Comparison of ENCODE assay signal across 8 mouse cellular contexts in genomic region chr4:47353416-47354111, GRCm38 (mm10). TPM values are rescaled to one million over a fixed set of nuclear protein-coding genes. Genes with fewer than 3 reads are reported as not detected.
DNase-seq lines count a peak whose midpoint lies in the region; ATAC-seq and TF ChIP-seq lines count a peak whose summit lies in the region.

No protein-coding gene starts in this region.

- peak; percentile 31; the same call in 1 of the 2 replicates for ATAC-seq in cerebellum, adult (ENCODE audit: insufficient number of reproducible peaks, low FRiP score, low TSS enrichment)
- peak; percentile 59 for ATAC-seq in forebrain, embryonic 14.5 days
- ATAC-seq in hindbrain, embryonic 15.5 days (ENCODE audit: low FRiP score, low read depth): peak; percentile 75

- peaks cover 16% of the 10 kb centered on the region for H3K4me1 ChIP-seq in forebrain, embryonic 14.5 days (ENCODE audit: control insufficient read depth, insufficient read depth, low read length)
- H3K4me1 ChIP-seq in hindbrain, embryonic 15.5 days (replicated peaks): peaks cover 32% of the 10 kb centered on the region
- peaks cover 56% of the 10 kb centered on the region for H3K4me1 ChIP-seq in megakaryocyte, embryonic 14.5 days

- intact Hi-C loops in left cerebral cortex, postnatal 36 days (cut with DNase I): loop anchor here (2.0 kb wide), 1 partner anchor 103 kb away; no protein-coding TSS in a partner anchor

- H3K9me3 ChIP-seq in forebrain, embryonic 14.5 days (replicated peaks; ENCODE audit: control insufficient read depth, low read length): no peaks in the 10 kb centered on the region
- H3K9me3 ChIP-seq in hindbrain, embryonic 15.5 days: no peaks in the 10 kb centered on the region
- no peaks in the 10 kb centered on the region for H3K9me3 ChIP-seq in megakaryocyte, embryonic 14.5 days

- no peaks in the 10 kb centered on the region for H3K36me3 ChIP-seq in forebrain, embryonic 14.5 days (ENCODE audit: control insufficient read depth, insufficient read depth, low read length)
- no peaks in the 10 kb centered on the region for H3K36me3 ChIP-seq in hindbrain, embryonic 15.5 days
- H3K36me3 ChIP-seq in megakaryocyte, embryonic 14.5 days (replicated peaks; ENCODE audit: low read length): no peaks in the 10 kb centered on the region

- peak in 1 of 2 experiments; percentile 25 for DNase-seq in layer of hippocampus, adult 2 months (ENCODE audit: low spot score in 2 of 2)
- no peak for DNase-seq in layer of hippocampus, adult 8-10 months (ENCODE audit: low spot score in 2 of 2)
- DNase-seq in forebrain, embryonic 14.5 days (ENCODE audit: low spot score): peak; percentile 65
- DNase-seq in left cerebral cortex, postnatal 36 days (ENCODE audit: low spot score in 2 of 2): peak; percentile 26 to 49
- DNase-seq in spleen, postnatal 36 days (ENCODE audit: low spot score in 2 of 2): peak; percentile 61 to 63

- no peaks in the 10 kb centered on the region for H3K27me3 ChIP-seq in forebrain, embryonic 14.5 days (replicated peaks; ENCODE audit: control insufficient read depth, insufficient read depth, low read length)
- H3K27me3 ChIP-seq in hindbrain, embryonic 15.5 days: no peaks in the 10 kb centered on the region
- H3K27me3 ChIP-seq in megakaryocyte, embryonic 14.5 days (replicated peaks): peaks cover 17% of the 10 kb centered on the region

- TF ChIP-seq CTCF in layer of hippocampus, adult 2 months (conservative IDR thresholded peaks at IDR 0.05): no peak

- peak overlapping the region; percentile 74 for H3K4me3 ChIP-seq in layer of hippocampus, adult 2 months
- peak overlapping the region; percentile 92 for H3K4me3 ChIP-seq in forebrain, embryonic 14.5 days (ENCODE audit: low read depth, low read length)
- peak overlapping the region; percentile 95 for H3K4me3 ChIP-seq in hindbrain, embryonic 15.5 days
- H3K4me3 ChIP-seq in megakaryocyte, embryonic 14.5 days (replicated peaks): peak overlapping the region; percentile 95

- H3K27ac ChIP-seq in layer of hippocampus, adult 2 months: peak overlapping the region; percentile 90
- peak overlapping the region; percentile 91 for H3K27ac ChIP-seq in forebrain, embryonic 14.5 days (ENCODE audit: low read depth, low read length)
- peak overlapping the region; percentile 92 for H3K27ac ChIP-seq in hindbrain, embryonic 15.5 days (replicated peaks)

- peak overlapping the region; percentile 93 for H3K9ac ChIP-seq in forebrain, embryonic 14.5 days (ENCODE audit: low read length)
- peak overlapping the region; percentile 89 for H3K9ac ChIP-seq in hindbrain, embryonic 15.5 days

- peak overlapping the region; percentile 93 for H3K4me2 ChIP-seq in forebrain, embryonic 14.5 days (ENCODE audit: low read length)
- H3K4me2 ChIP-seq in hindbrain, embryonic 15.5 days: peak overlapping the region; percentile 99

- WGBS in forebrain, embryonic 14.5 days: under 1% methylated on average over 63 of the region's 73 CpGs
- 0% methylated on average over 38 of the region's 73 CpGs for WGBS in hindbrain, embryonic 15.5 days

RNA-seq across cellular contexts. Expression of gene Tgfbr1, which starts 0.5 kb away (rescaled TPM):
- total RNA-seq in layer of hippocampus, adult 2 months (2021): 10 to 100 TPM; 19.9 to 24.4 TPM
- 10 to 100 TPM; 18.2 to 54.5 (median 38.4) TPM for total RNA-seq in layer of hippocampus, adult 8-10 months (2022)
- polyA plus RNA-seq in forebrain, embryonic 14.5 days (2014; fragmentation: Nextera tagmentation; extraction: Ambion mirVana): 43.1 and 43.9 TPM in 2 replicates
- 27.6 and 29.3 TPM in 2 replicates for polyA plus RNA-seq in hindbrain, embryonic 15.5 days (2015; fragmentation: Nextera tagmentation; extraction: Ambion mirVana)
- total RNA-seq in left cerebral cortex, postnatal 36 days (2021): 10 to 100 TPM; 18.9 to 20.2 TPM
- 0.79 TPM in 1 of 2 replicates, not detected in the other for polyA plus RNA-seq in megakaryocyte, embryonic 14.5 days (2012; ENCODE audit: insufficient read depth, low replicate concordance)

Comparison
In these comparisons a context has a peak if more than half of its experiments do, and no peak if none do; other contexts are left out.
1. DNase-seq: peak in forebrain, embryonic 14.5 days (single experiment), left cerebral cortex, postnatal 36 days (2 of 2) and spleen, postnatal 36 days (2 of 2); none in layer of hippocampus, adult 8-10 months (0 of 2).
2. Peak in every context shown above with its lines, with median percentiles within 50 percentile points of each other: H3K27ac ChIP-seq, H3K4me3 ChIP-seq and ATAC-seq.